Mouse (Mus musculus) midbrain, embryonic 14.5 days (tissue): ENCODE data around the gene Ndufaf7. TPM values are rescaled to one million over a fixed set of nuclear protein-coding genes. Genes with fewer than 3 reads are reported as not detected.

Experiments
- ATAC-seq: fragments of 200-750 bp; cut with Nextera tagmentation; 2 replicates; pipeline ENCODE4 v1.8.0; 2017; ENCODE audit warnings: moderate number of reproducible peaks, moderate library complexity; ENCODE audit not compliant: low FRiP score, low TSS enrichment
- DNase-seq: peaks from one replicate; pipeline ENCODE4 v3.0.0-alpha.2; 2015
- H3K27ac ChIP-seq: fragments of 300-500 bp; sonication (generic); replicated peaks from 2 replicates; pipeline ENCODE4 v1.5.1; 2014; ENCODE audit warnings: mild to moderate bottlenecking, low read depth, low read length, moderate library complexity
- H3K27me3 ChIP-seq: fragments of 300-500 bp; sonication (generic); 2 replicates; pipeline ENCODE4 v1.6.1; 2014; ENCODE audit warnings: low read length, control low read depth, mixed read lengths; ENCODE audit not compliant: control insufficient read depth, insufficient read depth
- H3K36me3 ChIP-seq: fragments of 300-500 bp; sonication (generic); 2 replicates; pipeline ENCODE4 v1.6.1; 2014; ENCODE audit warnings: low read length, control low read depth; ENCODE audit not compliant: control insufficient read depth, insufficient read depth
- H3K4me1 ChIP-seq: fragments of 300-500 bp; sonication (generic); 2 replicates; pipeline ENCODE4 v1.6.1; 2014; ENCODE audit warnings: mild to moderate bottlenecking, antibody characterized with exemption, low read length, control low read depth; ENCODE audit not compliant: control insufficient read depth, insufficient read depth
- H3K4me2 ChIP-seq: fragments of 300-500 bp; sonication (generic); 2 replicates; pipeline ENCODE4 v1.6.1; 2014; ENCODE audit warnings: mild to moderate bottlenecking, low read length, moderate library complexity
- H3K4me3 ChIP-seq: fragments of 300-500 bp; sonication (generic); replicated peaks from 2 replicates; pipeline ENCODE4 v1.5.1; 2014; ENCODE audit warnings: low read depth, low read length
- H3K9ac ChIP-seq: fragments of 300-500 bp; sonication (generic); replicated peaks from 2 replicates; pipeline ENCODE4 v1.6.1; 2014; ENCODE audit warnings: mild to moderate bottlenecking, low read length, moderate library complexity
- H3K9me3 ChIP-seq: fragments of 300-500 bp; sonication (generic); 2 replicates; pipeline ENCODE4 v1.6.1; 2016; ENCODE audit warnings: low read length, control low read depth, mixed read lengths; ENCODE audit not compliant: control insufficient read depth
- WGBS: fragments of 180-500 bp; shearing (Covaris S2); extraction: QIAGEN DNeasy Blood & Tissue Kit; methylation state at CpG from one replicate; pipeline ENCODE4 v1.1.7; 2014; 5-methylcytosine and 5-hydroxymethylcytosine counted together
- polyA plus RNA-seq: library from polyadenylated mRNA; unstranded; fragments of >200 nt; fragmentation: Nextera tagmentation; extraction: Ambion mirVana; gene quantifications from 2 replicates; pipeline ENCODE4 v1.2.1, GENCODE M21; 2014

The Ndufaf7 gene
- polyA plus RNA-seq, 1 experiment from 2014 or later, result 54.3 TPM

- Histone ChIP-seq H3K4me2 (peak overlapping the region; percentile 54), H3K36me3 (0 out of 2 replicates have a peak, but pooled peaks cover under 1% of the 10 kb centered on the region), H3K27ac (0 out of 2 replicates have a peak overlapping the region, but pooled peaks have one; percentile 32), H3K4me1 (peaks cover 13% of the 10 kb centered on the region), H3K9me3 (no peaks in the 10 kb centered on the region), H3K4me3 (peak overlapping the region; percentile 36), H3K27me3 (no peaks in the 10 kb centered on the region), H3K9ac (no peak overlapping the region)
- WGBS, result 29% methylated on average over 6 of the region's 6 CpGs
- ATAC-seq (peak; percentile 46; the same call in 1 of the 2 replicates), DNase-seq (peak; percentile 72)
Observed at GRCm38 (mm10) chr17:78912861-78913281, 24.1 kb upstream of the Ndufaf7 start.

GRCm38 (mm10) chr17:78913921-78914320 is 23.0 kb upstream of the Ndufaf7 start:
- Histone ChIP-seq H3K4me1 (peaks cover 13% of the 10 kb centered on the region), H3K36me3 (peaks cover 9% of the 10 kb centered on the region), H3K9ac (no peak overlapping the region), H3K9me3 (no peaks in the 10 kb centered on the region), H3K4me3 (no peak overlapping the region), H3K27me3 (no peaks in the 10 kb centered on the region), H3K27ac (no peak overlapping the region), H3K4me2 (no peak overlapping the region)
- 80% methylated on average over 3 of the region's 3 CpGs for WGBS
- no peak for DNase-seq
- no peak for ATAC-seq

GRCm38 (mm10) chr17:78915772-78916171 is 21.2 kb upstream of the Ndufaf7 start:
- peak; percentile 41 for DNase-seq
- H3K27me3 ChIP-seq, result no peaks in the 10 kb centered on the region
- H3K4me3 ChIP-seq, result peak overlapping the region; percentile 60
- H3K4me1 ChIP-seq, result peaks cover 13% of the 10 kb centered on the region
- H3K9me3 ChIP-seq, result no peaks in the 10 kb centered on the region
- peak overlapping the region; percentile 79 for H3K4me2 ChIP-seq
- 0 out of 2 replicates have a peak, but pooled peaks have one; percentile 14 for ATAC-seq
- peaks cover 25% of the 10 kb centered on the region for H3K36me3 ChIP-seq
- H3K27ac ChIP-seq, result peak overlapping the region; percentile 78
- 54% methylated on average over 6 of the region's 6 CpGs for WGBS
- peak overlapping the region; percentile 70 for H3K9ac ChIP-seq

GRCm38 (mm10) chr17:78916369-78916813 is 20.5 kb upstream of the Ndufaf7 start, which contains the start of gene Cebpzos:
Cebpzos (plus strand) TSS chr17:78916500.
- Histone ChIP-seq H3K4me3 (peak within 1 kb of the TSS; percentile 60), H3K9ac (peak within 1 kb of the TSS; percentile 70), H3K36me3 (peaks cover 30% of the 10 kb centered on the region), H3K9me3 (no peaks in the 10 kb centered on the region), H3K4me1 (peaks cover 13% of the 10 kb centered on the region), H3K4me2 (peak within 1 kb of the TSS; percentile 79), H3K27me3 (no peaks in the 10 kb centered on the region), H3K27ac (peak within 1 kb of the TSS; percentile 78)
- under 1% methylated on average over 37 of the region's 37 CpGs for WGBS
- DNase-seq (peak; percentile 94), ATAC-seq (peak; percentile 93)

GRCm38 (mm10) chr17:78916899-78917298 is 20.0 kb upstream of the Ndufaf7 start:
- peaks cover 35% of the 10 kb centered on the region for H3K36me3 ChIP-seq
- 0 out of 2 replicates have a peak, but pooled peaks have one; percentile 4 for ATAC-seq
- H3K4me2 ChIP-seq, result peak overlapping the region; percentile 79
- 3% methylated on average over 11 of the region's 11 CpGs for WGBS
- no peak for DNase-seq
- H3K9me3 ChIP-seq, result no peaks in the 10 kb centered on the region
- H3K27ac ChIP-seq, result peak overlapping the region; percentile 78
- peaks cover 13% of the 10 kb centered on the region for H3K4me1 ChIP-seq
- H3K4me3 ChIP-seq, result peak overlapping the region; percentile 60
- H3K9ac ChIP-seq, result peak overlapping the region; percentile 70
- H3K27me3 ChIP-seq, result no peaks in the 10 kb centered on the region

- peaks cover 42% of the 10 kb centered on the region for H3K36me3 ChIP-seq
- peak overlapping the region; percentile 79 for H3K4me2 ChIP-seq
- no peaks in the 10 kb centered on the region for H3K9me3 ChIP-seq
- 46% methylated on average over 6 of the region's 6 CpGs for WGBS
- H3K27me3 ChIP-seq, result no peaks in the 10 kb centered on the region
- H3K4me3 ChIP-seq, result peak overlapping the region; percentile 60; the same call in 1 of the 2 replicates
- ATAC-seq (no peak), DNase-seq (no peak)
- peaks cover 13% of the 10 kb centered on the region for H3K4me1 ChIP-seq
- H3K9ac ChIP-seq, result no peak overlapping the region
- no peak overlapping the region for H3K27ac ChIP-seq
Observed at GRCm38 (mm10) chr17:78917696-78918095, 19.2 kb upstream of the Ndufaf7 start.

GRCm38 (mm10) chr17:78935857-78936256 is 1.1 kb upstream of the Ndufaf7 start:
- H3K27ac ChIP-seq, result no peak overlapping the region
- no peaks in the 10 kb centered on the region for H3K9me3 ChIP-seq
- peak overlapping the region; percentile 87 for H3K4me3 ChIP-seq
- peaks cover 46% of the 10 kb centered on the region for H3K36me3 ChIP-seq
- H3K27me3 ChIP-seq, result no peaks in the 10 kb centered on the region
- H3K4me2 ChIP-seq, result peak overlapping the region; percentile 60
- DNase-seq (no peak), ATAC-seq (no peak)
- peak overlapping the region; percentile 75; the same call in 1 of the 2 replicates for H3K9ac ChIP-seq
- peaks cover 16% of the 10 kb centered on the region for H3K4me1 ChIP-seq
- 97% methylated on average over 2 of the region's 2 CpGs for WGBS

GRCm38 (mm10) chr17:78937229-78937853 is 405 bp downstream of the Ndufaf7 start:
- H3K9ac ChIP-seq, result peak overlapping the region; percentile 75
- H3K36me3 ChIP-seq, result peaks cover 42% of the 10 kb centered on the region
- ATAC-seq (peak; percentile 32; the same call in 1 of the 2 replicates), DNase-seq (no peak)
- H3K27ac ChIP-seq, result peak overlapping the region; percentile 73
- H3K9me3 ChIP-seq, result no peaks in the 10 kb centered on the region
- H3K4me3 ChIP-seq, result peak overlapping the region; percentile 87
- H3K4me2 ChIP-seq, result peak overlapping the region; percentile 60
- peaks cover 16% of the 10 kb centered on the region for H3K4me1 ChIP-seq
- WGBS, result 8% methylated on average over 26 of the region's 26 CpGs
- H3K27me3 ChIP-seq, result no peaks in the 10 kb centered on the region

- 91% methylated on average over 4 of the region's 4 CpGs for WGBS
- DNase-seq (no peak), ATAC-seq (no peak)
- H3K36me3 ChIP-seq, result peaks cover 38% of the 10 kb centered on the region
- no peak overlapping the region for H3K4me2 ChIP-seq
- no peaks in the 10 kb centered on the region for H3K27me3 ChIP-seq
- no peak overlapping the region for H3K9ac ChIP-seq
- H3K9me3 ChIP-seq, result no peaks in the 10 kb centered on the region
- H3K4me1 ChIP-seq, result peaks cover 11% of the 10 kb centered on the region
- H3K4me3 ChIP-seq, result no peak overlapping the region
- H3K27ac ChIP-seq, result no peak overlapping the region
Observed at GRCm38 (mm10) chr17:78938927-78939326, 2.0 kb downstream of the Ndufaf7 start.
